Mouse (Mus musculus) erythroid progenitor cell, adult 5-6 weeks (primary cell): ENCODE measurements around the gene Lrrc26. TPM values are rescaled to one million over a fixed set of nuclear protein-coding genes. Genes with fewer than 3 reads are reported as not detected.

Experiments
- ATAC-seq: replicated peaks from 2 replicates; pipeline ENCODE4 v1.8.0; 2016; ENCODE audit warnings: moderate number of reproducible peaks, mild to moderate bottlenecking, moderate TSS enrichment, inconsistent platforms; ENCODE audit not compliant: poor library complexity, low FRiP score, severe bottlenecking
- total RNA-seq, 2 experiments: library from RNA; stranded (forward) in 1 of 2; stranded (reverse) in 1 of 2; fragments of 150-400 nt in 1 of 2; fragments of 186-747, 209-891 nt in 1 of 2; gene quantifications; 2 replicates each; pipeline versions ENCODE4 v1.2.3 to v1.2.4; 2015 to 2017; ENCODE audit warnings: low replicate concordance in 2 of 2

Lrrc26 gene
- total RNA-seq, 2 experiments from 2014 or later, result not detected

DNA sequence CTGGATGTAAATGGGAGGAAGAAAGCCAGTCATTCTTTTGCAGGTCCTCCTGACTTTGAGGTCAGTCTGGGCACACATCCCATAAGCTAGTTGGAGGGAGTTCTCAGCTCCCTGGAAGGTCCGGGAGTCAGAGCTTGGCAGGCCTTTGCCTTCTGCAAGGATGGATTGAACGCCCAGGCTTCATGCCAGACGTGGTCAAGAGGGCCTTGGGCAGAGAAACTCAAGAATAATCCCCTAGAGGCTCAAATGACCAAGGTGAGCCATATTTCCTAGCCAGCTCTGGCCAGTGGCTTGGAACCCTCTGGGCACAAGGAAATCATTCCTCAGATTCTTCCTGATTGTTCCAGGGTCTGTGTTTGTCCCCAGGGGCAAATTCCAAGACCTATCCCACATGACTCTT is 24.9 kb upstream of the Lrrc26 start:
- no peak for ATAC-seq

DNA sequence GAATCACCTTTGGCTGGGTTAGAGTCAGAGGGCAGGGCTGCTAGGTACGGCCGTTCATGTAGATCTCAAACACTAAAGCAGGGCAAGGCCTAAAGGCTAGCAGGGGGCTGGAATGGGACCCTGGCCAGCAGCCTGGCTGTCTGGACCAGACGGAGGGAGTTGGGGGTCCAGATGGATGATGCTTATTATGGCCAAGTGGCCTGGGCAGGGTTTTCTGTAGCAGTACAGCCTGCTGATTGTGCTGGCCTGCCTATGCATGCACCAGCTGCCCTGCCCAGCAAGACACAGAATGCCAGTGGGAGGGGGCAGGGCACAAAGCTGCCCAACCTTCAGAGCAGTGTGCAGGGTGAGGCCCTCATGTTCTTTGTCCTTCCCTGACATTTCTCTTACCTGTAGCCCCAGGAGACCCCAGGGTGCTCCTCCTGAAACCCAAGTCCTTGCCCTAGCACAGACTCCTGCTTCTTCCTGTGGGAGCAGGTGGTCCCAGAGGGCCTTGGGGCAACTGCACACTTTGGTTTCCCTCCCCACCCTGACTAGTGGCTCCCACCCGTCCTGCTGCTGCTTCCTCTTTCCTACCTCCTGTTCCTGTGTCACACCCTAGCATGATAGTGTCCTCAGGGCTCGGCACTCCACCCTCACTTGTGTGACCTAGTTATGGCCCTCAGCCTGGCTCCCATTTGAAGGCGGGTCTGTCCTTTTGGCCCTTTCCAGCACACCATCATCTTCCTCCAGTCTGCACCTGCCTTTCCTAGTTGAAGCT is 23.6 kb upstream of the Lrrc26 start:
- no peak for ATAC-seq

DNA sequence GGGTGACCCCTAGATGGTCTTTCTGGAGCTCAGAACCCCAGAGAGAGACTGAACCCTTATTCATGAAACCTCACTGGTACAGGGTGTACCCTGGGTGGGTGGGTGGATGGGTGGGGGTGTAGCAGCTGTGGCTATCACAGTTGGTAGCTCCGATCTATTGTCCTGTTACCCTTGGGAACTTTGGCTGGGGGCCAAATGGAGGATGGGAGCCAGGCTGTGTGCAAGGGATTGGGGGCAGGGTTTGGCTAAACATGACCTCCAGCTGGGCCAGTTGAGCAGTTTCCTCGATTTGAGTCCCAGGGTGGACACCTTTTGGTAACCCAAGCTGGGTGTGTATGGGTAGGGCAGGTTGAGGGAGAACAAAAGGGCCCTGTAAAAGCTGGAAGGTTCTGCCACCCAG is 23.0 kb upstream of the Lrrc26 start:
- ATAC-seq, result no peak

DNA sequence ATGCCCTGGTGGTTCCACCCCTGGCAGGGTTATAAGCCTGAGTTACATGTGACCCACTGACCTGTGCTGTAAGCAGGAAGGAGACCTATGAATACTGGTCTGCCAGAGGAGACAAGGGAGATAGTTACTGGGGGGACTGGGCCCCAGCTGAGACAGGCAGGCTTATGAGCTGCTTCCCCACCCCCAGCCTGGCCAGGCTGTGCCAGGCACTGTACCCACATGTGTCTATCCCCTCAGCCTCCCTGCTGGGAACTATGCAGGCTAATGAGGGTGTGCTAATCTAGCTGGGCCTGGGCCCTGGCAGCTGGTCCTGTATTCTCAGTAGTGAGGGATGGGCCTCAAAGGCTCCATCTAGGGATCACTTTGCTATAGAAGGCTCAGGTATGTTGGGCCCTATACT is 22.5 kb upstream of the Lrrc26 start:
- no peak for ATAC-seq

DNA sequence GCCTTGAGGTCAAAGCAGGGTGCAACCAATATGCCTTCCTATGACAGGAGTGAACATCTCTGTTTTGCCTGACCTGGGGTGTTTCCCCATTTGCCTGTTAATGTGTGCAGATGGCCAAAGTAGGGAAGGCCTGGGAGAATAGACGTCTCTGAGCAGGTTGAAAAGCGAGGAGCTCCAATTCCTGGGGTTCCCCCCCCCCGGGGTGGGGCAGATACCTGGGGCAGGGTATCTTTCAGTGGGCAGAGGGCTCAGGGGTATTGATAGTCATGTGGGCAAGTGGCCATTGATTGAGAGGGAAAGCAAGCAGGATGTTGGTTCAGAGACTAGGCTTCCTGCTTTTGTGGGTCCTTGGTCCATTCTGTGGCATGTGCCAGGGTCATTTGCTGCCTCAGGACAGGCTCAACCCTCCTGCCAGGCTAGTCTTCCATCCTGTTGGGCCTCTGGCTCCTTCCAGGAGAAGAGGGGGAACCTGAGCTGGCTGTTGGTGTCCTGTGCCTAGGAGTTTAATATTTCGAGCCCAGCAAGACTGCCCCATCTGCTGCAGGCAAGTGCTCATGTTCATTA is 21.9 kb upstream of the Lrrc26 start:
- no peak for ATAC-seq

DNA sequence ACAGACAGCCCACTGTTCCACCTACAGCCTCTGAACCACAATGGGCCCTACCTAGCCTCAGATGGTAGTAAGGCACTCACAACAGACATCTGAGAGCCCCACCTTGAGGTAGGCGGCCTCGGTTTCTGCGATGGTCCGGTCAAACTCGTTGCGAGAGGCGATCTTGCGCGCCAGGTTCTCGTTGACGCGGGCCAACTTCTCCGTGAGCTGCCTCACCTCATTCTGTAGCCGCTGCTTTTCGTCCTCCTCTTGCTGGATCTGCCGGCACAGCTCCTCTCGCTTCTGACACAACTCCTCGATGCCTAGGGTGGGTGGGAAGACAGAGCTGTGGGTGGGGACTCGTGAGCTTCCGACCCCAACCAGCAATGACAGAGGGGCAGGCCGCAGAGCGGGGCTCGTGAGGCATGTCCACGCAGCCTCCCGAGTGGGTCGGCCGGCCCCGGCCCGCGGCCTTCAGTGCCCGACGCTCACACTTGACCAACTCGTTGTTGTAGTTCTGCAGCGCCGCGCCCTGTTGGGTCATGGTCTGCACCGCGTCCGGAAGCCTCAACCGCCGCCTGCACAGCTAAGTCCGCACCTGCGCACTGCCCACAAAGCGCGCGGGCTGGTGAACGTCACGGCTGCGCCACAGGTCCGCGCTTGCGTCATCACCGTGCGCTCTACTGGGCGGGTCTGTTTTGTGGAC is 17.7 kb upstream of the Lrrc26 start, which contains the start of the genes Ssna1 and Anapc2:
Gene Ssna1 (minus strand): TSS at position 612 of the 685 bp plus-strand sequence.
Gene Anapc2 (plus strand): TSS at position 652 of the 685 bp plus-strand sequence.
- peak; percentile 90 for ATAC-seq

DNA sequence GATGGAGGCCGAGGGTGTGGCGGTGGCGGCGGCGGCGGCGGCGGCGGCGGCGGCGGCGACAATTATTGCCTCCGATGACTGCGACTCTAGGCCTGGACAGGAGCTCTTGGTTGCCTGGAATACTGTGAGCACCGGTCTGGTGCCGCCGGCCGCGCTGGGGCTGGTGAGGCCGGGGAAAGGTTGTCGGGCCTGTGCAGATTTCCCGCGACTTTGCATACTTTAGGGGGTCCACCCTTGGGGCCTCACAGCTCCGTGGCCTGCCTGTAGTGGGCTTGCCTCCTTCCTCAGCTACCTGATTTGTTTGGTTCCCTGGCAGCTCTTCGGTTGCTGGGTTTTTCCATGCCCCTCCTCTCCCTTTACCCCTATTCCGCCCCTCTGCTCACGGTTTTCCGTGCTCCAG is 17.2 kb upstream of the Lrrc26 start:
- ATAC-seq, result peak; percentile 21

DNA sequence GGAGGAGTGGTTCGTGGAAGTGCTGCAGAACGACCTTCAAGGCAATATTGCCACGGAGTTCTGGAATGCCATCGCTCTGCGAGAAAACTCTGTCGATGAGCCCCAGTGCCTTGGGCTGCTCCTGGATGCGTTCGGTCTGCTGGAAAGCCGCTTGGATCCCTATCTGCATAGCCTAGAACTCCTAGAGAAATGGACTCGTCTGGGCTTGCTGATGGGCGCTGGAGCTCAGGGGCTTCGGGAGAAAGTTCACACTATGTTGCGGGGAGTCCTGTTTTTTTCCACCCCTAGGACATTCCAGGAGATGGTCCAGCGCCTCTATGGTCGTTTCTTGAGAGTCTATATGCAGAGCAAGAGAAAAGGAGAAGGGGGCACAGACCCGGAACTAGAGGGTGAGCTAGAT is 16.7 kb upstream of the Lrrc26 start:
- 0 out of 2 replicates have a peak, but pooled peaks have one; percentile 3 for ATAC-seq

DNA sequence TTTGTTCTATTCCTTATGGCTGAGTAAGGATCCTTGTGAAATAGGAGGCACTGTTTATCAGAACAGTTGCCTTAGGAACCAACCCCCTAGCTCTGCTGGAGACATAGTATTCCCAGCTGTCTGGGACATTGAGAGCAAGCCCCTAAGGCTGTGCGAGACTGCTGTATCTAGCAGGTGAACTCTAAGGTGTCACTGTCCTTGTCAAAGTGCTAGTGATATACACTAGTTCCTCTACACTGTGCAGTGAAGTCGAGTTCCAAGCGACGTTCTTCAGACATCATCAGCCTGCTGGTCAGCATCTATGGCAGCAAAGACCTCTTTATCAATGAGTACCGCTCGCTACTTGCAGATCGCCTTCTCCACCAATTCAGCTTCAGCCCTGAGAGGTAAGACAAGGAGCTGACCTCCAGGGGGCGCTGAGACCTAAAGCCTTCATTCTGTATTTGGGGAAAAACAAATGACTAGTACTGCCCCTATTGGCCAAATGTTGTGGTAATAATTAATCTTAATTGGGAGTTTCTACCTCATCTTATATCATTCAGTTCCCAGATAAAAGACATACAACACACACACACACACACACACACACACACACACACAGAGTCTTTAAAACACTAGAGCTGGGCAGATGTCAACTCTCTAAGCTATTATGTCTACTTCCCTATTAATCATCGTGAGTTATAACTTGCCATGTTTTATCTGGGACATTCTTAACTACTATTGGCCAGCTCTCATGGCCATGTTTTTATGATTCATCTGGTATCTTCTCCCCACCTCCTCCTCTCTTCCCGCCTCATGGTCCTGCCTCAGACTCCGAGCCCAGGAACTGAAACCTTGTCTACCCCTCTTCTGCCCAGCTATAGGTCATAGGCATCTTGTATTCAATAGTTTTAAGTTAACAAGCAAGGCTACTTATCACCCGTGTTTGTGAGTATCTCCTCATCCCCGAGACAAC is 10.5 kb upstream of the Lrrc26 start:
- peak; percentile 84 for ATAC-seq

DNA sequence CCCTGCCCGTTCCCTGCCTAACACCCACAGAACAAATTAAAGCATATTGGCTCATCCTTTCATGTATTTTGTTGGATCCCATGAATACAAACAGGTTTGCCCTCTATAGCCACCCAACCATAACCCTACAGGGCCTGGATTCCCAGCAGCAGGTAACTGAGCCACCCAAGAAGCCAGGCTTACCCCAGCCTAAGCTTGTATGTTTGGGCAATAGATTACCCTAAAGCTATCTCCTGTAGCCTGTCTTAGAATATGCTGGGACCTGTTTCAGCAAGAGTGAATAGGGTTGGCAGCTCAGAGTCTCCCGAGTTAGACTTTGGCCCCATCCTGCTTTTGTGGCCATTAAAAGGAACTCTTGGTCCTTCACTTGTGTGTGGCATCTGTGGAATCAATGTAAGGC is 4.2 kb upstream of the Lrrc26 start:
- no peak for ATAC-seq

DNA sequence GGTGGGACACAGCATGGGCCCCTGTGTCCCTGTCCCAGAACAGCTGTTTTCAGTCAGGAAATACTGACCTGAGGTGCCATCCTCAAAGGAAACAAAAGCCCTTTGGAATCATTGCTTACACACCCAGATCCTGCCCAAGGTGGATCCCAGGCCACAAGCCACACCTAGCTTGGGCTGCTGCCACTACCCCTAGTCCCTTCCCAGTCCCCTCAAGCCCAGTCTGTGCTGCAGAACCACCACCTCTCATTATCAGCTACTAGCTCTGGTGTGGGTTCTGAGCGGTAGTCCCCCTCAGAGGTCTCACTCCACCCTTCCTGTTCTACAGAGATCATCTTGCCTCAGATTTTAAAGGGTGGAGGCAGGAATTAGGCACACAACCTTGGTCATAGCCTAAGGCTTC is 3.4 kb upstream of the Lrrc26 start:
- no peak for ATAC-seq

DNA sequence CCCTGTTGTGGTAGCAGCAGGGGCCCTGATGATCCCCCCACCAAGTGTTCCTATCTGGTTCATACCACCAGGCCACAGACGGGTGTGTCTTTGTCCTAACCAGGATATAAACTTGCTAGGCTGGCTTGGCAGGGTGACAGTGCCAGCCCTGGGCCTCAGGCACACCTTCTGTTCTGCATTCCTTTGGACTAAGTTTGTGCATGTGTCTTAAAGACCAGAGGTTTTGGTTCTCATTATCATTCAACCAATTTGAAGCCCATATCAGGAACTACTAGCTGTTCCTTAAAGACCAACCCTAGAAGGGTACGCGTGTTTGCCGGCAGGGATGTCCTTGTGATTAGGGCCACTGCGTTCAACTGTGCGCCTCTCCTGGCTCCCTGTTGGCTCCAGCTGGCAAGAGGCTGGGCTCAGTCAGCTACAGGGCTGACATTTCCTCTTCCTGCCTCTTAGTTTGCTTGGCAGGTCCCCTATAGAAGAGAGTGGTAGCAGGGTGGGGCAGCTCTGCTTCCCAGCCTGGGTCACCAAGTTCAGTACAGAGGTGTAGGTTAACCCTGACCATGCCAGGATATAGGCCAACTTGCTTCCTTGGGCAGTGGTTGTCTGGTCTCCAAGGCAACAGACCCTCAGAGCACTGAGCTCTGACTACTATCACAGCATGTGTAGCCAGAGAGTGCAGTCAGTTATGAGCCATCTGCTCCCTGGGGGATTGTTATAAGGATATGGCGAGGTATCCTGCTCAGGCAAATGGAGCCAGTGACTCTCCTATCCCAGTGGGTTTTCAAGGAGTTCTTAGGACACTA is 2.7 kb upstream of the Lrrc26 start:
- no peak for ATAC-seq

DNA sequence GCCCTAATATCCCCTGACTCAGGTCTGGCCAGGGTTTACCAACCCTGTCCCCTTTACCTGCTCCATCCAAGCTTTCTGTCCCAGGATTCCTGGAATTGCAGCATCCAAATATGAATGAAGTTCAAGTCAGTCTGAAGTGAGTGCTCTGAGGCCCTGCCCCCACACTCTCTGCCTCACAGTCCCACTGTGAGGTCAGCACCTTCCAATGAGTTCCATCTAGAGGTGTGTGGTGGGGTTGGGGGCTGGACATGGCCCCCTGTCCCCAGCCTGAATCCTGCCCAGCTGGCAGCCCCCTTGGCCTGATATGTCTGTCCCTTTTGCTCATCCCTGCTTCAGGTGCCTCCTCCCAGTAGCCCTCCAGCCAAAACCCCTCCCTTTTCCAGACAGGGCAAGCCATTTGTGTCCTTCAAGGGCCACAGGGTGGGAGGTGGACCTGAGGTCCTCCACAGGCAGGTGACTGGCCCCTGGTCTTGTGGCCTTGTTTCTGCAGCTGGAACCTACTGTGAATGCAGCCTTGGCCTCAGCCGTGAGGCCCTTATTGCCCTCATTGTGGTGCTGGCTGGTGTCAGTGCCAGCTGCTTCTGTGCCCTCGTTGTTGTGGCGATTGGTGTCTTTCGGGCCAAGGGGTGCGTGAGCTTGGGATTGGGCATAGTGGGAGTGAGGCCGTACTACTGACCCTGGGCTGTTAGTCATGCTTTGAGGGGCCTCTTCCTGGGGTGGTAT is 1.6 kb upstream of the Lrrc26 start, which contains the start of gene Tmem210:
Gene Tmem210 (plus strand): TSS at position 219 of the 723 bp plus-strand sequence.
- no peak for ATAC-seq

DNA sequence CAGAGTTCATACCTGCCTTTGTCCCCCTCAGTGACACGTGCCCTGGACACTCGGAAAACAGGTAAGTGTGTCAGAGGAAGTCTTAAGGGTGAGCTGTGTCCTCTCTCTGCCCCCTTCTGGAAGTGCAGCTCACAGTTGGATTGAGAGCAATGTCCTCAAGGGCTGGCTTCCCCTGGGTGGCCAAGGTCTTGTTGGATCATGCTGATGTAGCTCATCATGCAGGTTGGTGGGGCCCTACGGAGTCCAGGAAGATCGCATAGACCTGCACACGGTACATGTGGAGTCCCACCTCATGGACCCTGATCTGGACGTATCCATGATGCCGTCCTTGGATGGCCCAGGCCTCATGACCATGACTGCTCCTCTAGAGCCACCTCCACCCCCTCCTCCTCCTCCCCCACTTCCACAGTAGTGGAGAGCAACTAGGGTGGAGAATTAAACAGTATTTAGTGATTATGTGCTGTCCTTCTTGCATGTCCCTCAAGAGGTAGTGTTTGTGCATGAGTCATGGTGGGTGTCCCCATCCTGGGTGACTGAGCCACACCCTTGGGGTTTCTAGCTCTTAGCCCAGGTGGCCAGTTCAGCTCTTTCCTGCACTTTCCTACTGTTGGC is 875 bp upstream of the Lrrc26 start:
- no peak for ATAC-seq

DNA sequence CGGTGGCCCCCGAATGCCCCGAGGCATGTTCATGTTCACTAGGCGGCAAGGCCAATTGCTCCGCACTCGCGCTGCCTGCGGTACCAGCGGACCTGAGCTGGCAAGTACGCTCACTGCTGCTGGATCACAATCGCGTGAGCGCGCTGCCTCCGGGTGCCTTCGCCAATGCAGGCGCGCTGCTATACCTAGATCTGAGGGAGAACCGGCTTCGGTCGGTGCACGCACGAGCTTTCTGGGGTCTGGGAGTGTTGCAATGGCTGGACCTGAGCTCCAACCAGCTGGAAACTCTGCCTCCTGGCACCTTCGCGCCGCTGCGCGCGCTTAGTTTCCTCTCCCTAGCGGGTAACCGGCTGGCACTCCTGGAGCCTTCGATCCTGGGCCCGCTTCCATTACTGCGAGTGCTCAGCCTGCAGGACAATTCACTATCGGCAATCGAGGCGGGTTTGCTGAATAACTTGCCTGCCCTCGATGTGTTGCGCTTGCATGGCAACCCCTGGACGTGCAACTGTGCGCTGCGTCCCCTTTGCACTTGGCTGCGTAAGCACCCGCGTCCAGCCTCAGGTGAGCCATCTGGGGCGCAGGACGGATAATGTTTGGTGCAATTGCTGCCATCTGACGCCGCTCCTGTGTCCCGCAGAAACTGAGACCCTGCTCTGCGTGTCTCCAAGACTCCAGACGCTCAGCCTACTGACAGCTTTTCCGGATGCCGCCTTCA is 543 bp downstream of the Lrrc26 start:
- ATAC-seq, result no peak

DNA sequence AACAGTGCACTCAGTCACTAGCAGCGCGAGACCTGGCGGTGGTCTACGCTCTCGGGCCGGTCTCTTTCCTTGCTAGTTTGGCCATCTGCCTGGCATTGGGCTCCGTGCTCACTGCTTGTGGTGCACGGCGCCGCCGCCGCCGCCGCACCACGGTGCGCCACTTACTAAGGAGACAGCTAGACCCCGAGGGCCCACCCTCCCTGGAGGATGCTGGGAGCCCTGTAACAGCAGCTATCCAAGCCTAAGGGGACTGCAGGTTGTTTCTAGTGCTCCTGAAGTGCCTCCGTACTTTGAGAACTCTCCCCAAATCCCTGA is 1.1 kb downstream of the Lrrc26 start:
- ATAC-seq, result no peak

DNA sequence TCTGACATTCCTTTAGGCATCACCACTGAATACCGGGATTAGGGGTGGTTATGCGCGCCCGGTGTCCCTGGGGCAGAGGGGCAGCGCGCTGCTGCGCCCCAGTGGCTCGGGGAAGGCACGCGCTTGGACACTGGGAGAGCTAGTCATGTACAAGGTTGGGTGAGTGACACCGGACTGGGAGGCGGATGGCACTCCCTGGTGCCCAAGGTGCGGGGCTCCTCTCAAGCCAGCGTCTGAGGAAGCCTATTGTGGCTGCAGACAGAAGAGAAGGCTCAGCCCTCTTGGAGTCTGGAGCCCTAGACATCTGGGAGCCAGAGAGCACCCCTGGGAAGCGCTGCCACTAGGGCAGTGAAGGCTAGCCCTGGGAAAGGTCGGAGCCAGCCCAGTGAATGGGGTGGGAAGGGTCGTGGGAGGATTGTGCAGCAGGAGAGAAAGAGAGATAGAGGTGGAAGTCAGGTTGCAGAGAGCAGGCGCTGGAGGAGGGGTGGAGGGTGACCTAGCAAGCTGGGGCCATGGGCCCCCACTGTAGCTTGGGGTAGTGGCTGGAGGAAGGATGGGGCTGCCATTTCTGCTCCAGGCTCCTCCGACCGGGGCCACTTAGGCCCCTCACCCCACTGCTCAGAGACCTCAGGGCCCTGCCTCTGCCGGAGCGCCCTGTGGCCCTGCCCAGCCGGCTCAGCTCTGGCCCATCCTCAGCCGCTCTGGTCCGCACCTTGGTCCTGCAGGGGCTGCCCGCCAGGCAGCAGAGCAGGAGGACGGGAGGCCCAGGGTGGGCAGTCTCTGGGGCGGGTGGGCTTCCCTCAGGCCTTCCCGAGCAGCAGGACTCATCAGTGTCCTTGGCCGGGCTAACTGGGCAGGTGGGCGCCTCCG is 1.7 kb downstream of the Lrrc26 start:
- no peak for ATAC-seq
